Mouse (Mus musculus) cortical plate, adult 2 months (tissue): ENCODE measurements around the gene Zc3h7a.

Source experiments
- CTCF ChIP-seq: fragments of 200-500 bp; IDR thresholded peaks from 2 replicates; pipeline ENCODE4 v1.5.1; 2011; ENCODE audit warnings: mild to moderate bottlenecking, control low read depth, low read length; ENCODE audit not compliant: insufficient read depth; ENCODE audit errors: extremely low read depth
- POLR2A ChIP-seq: fragments of 200-500 bp; IDR thresholded peaks from 2 replicates; pipeline ENCODE4 v1.6.1; 2011; ENCODE audit warnings: mild to moderate bottlenecking, low read length, control low read depth; ENCODE audit not compliant: insufficient read depth; ENCODE audit errors: extremely low read depth

DNA sequence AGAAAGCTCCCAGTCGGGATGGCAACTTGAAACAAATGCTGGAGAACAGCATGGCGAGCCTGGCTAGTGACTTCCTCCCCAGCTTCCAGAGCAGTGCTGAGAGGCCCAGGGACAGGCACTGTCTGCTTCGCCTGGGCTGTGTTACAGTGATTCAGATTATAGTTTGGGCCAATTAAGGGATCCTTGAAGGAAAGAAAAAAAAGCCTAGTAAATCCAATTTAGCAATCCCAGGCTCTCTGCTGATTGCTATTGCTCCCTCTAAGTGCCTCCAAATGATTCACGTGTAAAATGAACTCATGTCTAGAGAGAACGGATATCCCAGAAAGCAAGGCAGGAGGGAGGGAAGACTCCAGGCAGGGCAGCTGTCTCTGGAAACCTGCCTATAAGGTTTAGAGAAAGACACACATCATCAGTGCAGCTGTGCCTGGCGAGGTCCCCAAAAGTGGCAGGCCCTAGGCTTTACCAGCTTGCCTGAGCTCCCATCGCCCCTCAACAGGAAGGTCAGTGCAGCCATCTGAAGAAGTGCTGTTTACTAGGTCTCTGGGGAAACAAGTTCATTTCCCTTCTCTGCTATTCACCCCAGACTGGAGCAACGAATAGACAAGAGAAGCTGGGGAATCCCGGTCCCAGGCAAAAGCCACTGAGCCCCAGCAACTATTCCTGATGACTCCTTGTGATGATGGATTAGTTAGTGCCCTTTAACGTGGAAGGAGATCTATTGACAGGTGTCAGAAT, 85.2 kb downstream of the Zc3h7a start:
- TF ChIP-seq CTCF, result no peak
- TF ChIP-seq POLR2A, result no peak
